Mouse (Mus musculus) cortical plate, adult 2 months (tissue): Measurements from ENCODE around the gene Nppc.

Source experiments
- CTCF ChIP-seq: fragments of 200-500 bp; IDR thresholded peaks from 2 replicates; pipeline ENCODE4 v1.5.1; 2011; ENCODE audit warnings: mild to moderate bottlenecking, control low read depth, low read length; ENCODE audit not compliant: insufficient read depth; ENCODE audit errors: extremely low read depth
- POLR2A ChIP-seq: fragments of 200-500 bp; IDR thresholded peaks from 2 replicates; pipeline ENCODE4 v1.6.1; 2011; ENCODE audit warnings: mild to moderate bottlenecking, low read length, control low read depth; ENCODE audit not compliant: insufficient read depth; ENCODE audit errors: extremely low read depth

DNA sequence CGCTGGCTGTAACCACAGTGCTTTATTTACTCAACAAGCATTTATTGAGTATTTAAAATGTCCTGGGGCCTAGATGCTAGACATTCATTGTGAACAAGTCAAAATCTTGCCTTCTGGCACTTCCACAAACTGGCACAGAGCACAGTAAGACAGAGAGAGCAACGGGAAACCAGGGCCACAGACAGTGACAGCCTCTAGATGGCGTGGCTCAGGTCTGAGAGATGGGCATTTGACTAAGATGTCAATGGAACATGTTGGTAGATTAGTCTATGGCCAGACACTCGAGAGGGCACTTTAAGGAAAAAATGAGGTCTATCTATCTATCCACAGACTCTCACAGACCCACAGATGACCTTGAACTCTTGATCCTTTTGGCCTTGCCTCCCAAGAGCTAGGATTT is 17.7 kb downstream of the Nppc start:
- TF ChIP-seq POLR2A (no peak), CTCF (peak; percentile 32)
